Mouse (Mus musculus) hindbrain, embryonic 14.5 days (tissue): ENCODE data around the gene Il17rd. TPM values are rescaled to one million over a fixed set of nuclear protein-coding genes. Genes with fewer than 3 reads are reported as not detected.
A peak's percentile ranks its signal among the peaks of the same experiment; 100 is the strongest.

Source experiments
- ATAC-seq: fragments of 200-750 bp; cut with Nextera tagmentation; 2 replicates; pipeline ENCODE4 v1.8.0; 2017; ENCODE audit warnings: moderate number of reproducible peaks, mild to moderate bottlenecking, moderate TSS enrichment, moderate library complexity; ENCODE audit not compliant: low FRiP score
- DNase-seq: peaks from one replicate; pipeline ENCODE4 v3.0.0-alpha.2; 2015; ENCODE audit warnings: low spot score
- H3K27ac ChIP-seq: fragments of 300-500 bp; sonication (generic); 2 replicates; pipeline ENCODE4 v1.5.1; 2014; ENCODE audit warnings: mild to moderate bottlenecking, moderate library complexity
- H3K27me3 ChIP-seq: fragments of 300-500 bp; sonication (generic); 2 replicates; pipeline ENCODE4 v1.6.1; 2014; ENCODE audit warnings: mild to moderate bottlenecking, low read length, mixed read lengths; ENCODE audit not compliant: control insufficient read depth, insufficient read depth
- H3K36me3 ChIP-seq: fragments of 300-500 bp; sonication (generic); replicated peaks from 2 replicates; pipeline ENCODE4 v1.6.1; 2014; ENCODE audit not compliant: control insufficient read depth, insufficient read depth
- H3K4me1 ChIP-seq: fragments of 300-500 bp; sonication (generic); replicated peaks from 2 replicates; pipeline ENCODE4 v1.6.1; 2014; ENCODE audit warnings: antibody characterized with exemption, low read length, mixed read lengths; ENCODE audit not compliant: control insufficient read depth, insufficient read depth
- H3K4me2 ChIP-seq: fragments of 300-500 bp; sonication (generic); replicated peaks from 2 replicates; pipeline ENCODE4 v1.6.1; 2014; ENCODE audit warnings: mild to moderate bottlenecking, moderate library complexity
- H3K4me3 ChIP-seq: fragments of 300-500 bp; sonication (generic); replicated peaks from 2 replicates; pipeline ENCODE4 v1.5.1; 2014; ENCODE audit warnings: mild to moderate bottlenecking, low read length
- H3K9ac ChIP-seq: fragments of 300-500 bp; sonication (generic); 2 replicates; pipeline ENCODE4 v1.6.1; 2014
- H3K9me3 ChIP-seq: fragments of 300-500 bp; sonication (generic); 2 replicates; pipeline ENCODE4 v1.6.1; 2016; ENCODE audit warnings: low read length; ENCODE audit not compliant: control insufficient read depth
- WGBS: fragments of 180-500 bp; shearing (Covaris S2); extraction: QIAGEN DNeasy Blood & Tissue Kit; methylation state at CpG from one replicate; pipeline ENCODE4 v1.1.7; 2014; 5-methylcytosine and 5-hydroxymethylcytosine counted together
- polyA plus RNA-seq: library from polyadenylated mRNA; unstranded; fragments of >200 nt; fragmentation: Nextera tagmentation; extraction: Ambion mirVana; gene quantifications from 2 replicates; pipeline ENCODE4 v1.2.1, GENCODE M21; 2014

Gene Il17rd
- polyA plus RNA-seq, 1 experiment from 2014 or later, result 2.8 TPM

DNA sequence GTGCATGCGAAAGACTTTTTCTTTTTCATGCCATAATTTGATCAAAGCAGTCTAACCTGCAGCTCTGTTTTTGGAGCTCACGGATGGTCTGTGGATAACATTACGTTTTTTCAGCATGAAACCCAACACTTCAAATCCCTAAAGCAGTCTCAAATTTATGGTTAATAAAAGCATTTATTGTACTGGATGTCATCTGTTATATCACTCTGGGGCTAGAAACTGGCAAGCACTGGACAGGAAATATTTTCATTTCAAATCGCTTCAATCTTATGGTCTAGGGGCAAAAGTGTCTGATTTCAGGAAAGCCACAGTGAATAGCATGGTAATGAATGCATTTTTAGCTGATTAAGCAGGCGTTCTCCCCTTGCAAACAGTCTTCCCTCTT, 12.8 kb downstream of the Il17rd start:
- no peaks in the 10 kb centered on the region for H3K27me3 ChIP-seq
- DNase-seq, result no peak
- peaks cover 28% of the 10 kb centered on the region for H3K4me1 ChIP-seq
- peak overlapping the region; percentile 36; the same call in 1 of the 2 replicates for H3K4me2 ChIP-seq
- H3K4me3 ChIP-seq, result no peak overlapping the region
- H3K9ac ChIP-seq, result no peak overlapping the region
- no peaks in the 10 kb centered on the region for H3K36me3 ChIP-seq
- WGBS, result 38% methylated on average over 5 of the region's 5 CpGs
- no peak for ATAC-seq
- H3K9me3 ChIP-seq, result no peaks in the 10 kb centered on the region
- peak overlapping the region; percentile 74 for H3K27ac ChIP-seq

DNA sequence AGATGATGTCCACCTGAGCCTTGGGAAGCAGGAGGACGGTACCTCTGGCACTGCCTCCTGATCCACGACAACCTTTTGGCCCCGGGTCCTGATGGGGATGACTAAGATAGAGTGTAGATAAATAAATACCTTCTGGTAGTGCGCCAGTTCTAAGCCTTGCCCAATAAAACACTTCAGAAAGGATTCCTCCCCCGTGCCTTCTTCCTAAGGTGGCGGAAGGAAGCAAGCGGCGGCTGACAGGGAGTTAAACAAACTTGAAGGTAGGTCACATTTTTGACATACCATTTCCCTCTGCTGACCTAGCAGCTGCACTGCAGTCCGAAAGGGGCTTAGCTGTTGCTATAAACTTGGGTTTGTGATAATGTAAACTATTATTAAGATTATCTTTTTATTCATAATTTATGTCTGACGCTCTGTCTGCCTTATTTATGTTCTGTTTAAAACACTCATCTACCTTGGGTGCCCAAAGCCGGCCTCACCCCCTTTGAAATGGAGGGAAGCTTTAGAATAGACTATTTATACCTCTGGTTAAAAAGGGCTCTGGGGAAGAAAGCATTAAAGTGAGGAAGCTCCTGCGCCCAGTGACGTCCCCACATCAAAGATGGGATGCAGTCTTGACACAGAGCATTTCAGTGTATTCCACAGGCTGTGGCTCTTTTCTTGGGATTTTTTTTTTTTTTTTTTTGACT, 19.9 kb downstream of the Il17rd start:
- Histone ChIP-seq H3K27me3 (no peaks in the 10 kb centered on the region), H3K4me3 (no peak overlapping the region), H3K4me2 (no peak overlapping the region), H3K36me3 (no peaks in the 10 kb centered on the region), H3K9ac (peak overlapping the region; percentile 18; the same call in 1 of the 2 replicates), H3K9me3 (no peaks in the 10 kb centered on the region), H3K27ac (no peak overlapping the region), H3K4me1 (peaks cover 8% of the 10 kb centered on the region)
- 49% methylated on average over 13 of the region's 13 CpGs for WGBS
- ATAC-seq (no peak), DNase-seq (no peak)

DNA sequence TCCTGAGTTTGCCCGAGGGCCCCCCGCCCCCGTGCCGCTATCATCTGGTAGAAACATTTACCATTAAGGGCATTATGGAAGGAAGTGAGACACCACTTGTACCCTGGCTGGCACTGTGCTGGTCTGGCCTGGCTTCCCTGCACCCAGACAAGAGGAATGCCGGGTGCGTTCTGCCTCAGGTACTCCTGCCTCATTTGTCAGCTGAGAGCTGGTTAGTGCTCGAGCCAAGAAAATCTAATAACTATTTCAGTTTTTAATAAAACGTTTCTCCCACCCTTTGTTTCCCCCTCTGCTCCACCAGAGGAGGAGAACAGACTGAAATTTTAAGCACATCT, 20.4 kb downstream of the Il17rd start:
- H3K36me3 ChIP-seq, result no peaks in the 10 kb centered on the region
- no peaks in the 10 kb centered on the region for H3K9me3 ChIP-seq
- WGBS, result 49% methylated on average over 8 of the region's 8 CpGs
- H3K4me1 ChIP-seq, result peaks cover 8% of the 10 kb centered on the region
- no peak for ATAC-seq
- H3K9ac ChIP-seq, result peak overlapping the region; percentile 18; the same call in 1 of the 2 replicates
- H3K4me3 ChIP-seq, result no peak overlapping the region
- H3K4me2 ChIP-seq, result no peak overlapping the region
- no peaks in the 10 kb centered on the region for H3K27me3 ChIP-seq
- H3K27ac ChIP-seq, result no peak overlapping the region
- DNase-seq, result no peak

DNA sequence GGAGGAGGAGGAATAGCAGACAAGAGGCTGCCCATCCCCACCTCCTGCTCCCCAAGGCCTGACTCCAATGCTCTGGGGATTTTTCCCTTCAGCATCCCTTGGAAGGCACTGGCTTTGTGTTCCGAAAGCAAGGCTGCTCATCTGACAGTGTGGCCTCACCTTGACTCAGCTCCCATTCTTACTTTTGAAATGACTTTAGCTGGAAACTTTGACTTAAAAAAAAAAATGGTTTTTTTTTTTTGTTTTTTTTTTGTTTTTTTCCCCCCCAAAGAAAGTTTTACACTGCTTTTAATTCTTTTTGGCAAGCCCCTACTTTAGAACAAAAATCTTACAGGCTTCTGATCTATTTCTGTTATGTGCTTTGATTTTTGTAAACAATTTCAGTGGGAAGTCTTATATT, 24.6 kb downstream of the Il17rd start:
- H3K36me3 ChIP-seq, result no peaks in the 10 kb centered on the region
- H3K27me3 ChIP-seq, result no peaks in the 10 kb centered on the region
- WGBS, result 87% methylated on average over 1 of the region's 1 CpGs
- no peak overlapping the region for H3K9ac ChIP-seq
- DNase-seq (no peak), ATAC-seq (no peak)
- H3K27ac ChIP-seq, result no peak overlapping the region
- H3K4me3 ChIP-seq, result no peak overlapping the region
- peaks cover 24% of the 10 kb centered on the region for H3K4me1 ChIP-seq
- H3K9me3 ChIP-seq, result no peaks in the 10 kb centered on the region
- H3K4me2 ChIP-seq, result no peak overlapping the region

DNA sequence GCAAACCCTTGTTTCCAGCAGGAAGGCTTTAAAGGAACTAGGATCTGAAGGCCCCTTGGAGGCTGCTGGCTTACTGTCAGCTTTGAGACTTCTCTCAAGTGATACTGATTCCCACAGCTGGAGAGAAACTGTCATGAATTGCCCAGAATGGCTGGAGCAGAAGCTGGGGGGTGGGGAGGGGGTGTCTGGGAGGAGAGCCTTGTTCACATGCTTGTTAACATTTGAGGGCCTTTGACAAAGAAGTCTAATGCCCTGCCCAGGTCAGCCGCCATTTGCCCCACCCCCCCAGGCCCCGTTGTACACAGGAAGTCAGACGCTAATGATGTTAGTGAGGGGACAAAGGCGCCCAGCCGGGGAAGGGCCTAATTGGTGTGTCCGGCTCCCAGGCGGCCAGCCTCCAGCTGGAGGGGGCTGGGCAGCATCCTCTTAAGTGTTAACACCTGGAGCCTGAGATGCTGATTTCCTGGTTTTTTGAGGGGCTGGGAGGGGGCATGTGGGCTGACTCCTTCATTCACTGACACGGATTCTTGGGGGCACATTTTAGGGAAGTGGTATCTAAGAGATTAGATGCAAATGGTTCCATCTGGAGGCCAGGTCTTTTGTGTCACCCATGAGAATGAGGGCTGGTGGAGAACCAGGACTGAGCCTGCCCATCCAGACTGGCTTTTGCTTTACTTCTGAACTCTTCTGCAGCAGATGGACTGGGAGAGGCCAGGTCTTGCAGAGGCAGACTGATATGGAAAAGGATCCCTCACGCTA, 27.6 kb downstream of the Il17rd start:
- H3K36me3 ChIP-seq, result no peaks in the 10 kb centered on the region
- H3K4me2 ChIP-seq, result no peak overlapping the region; the same call in 1 of the 2 replicates
- H3K4me1 ChIP-seq, result peaks cover 39% of the 10 kb centered on the region
- DNase-seq, result no peak
- H3K27me3 ChIP-seq, result no peaks in the 10 kb centered on the region
- peak; percentile 55; the same call in 1 of the 2 replicates for ATAC-seq
- WGBS, result 6% methylated on average over 9 of the region's 9 CpGs
- no peaks in the 10 kb centered on the region for H3K9me3 ChIP-seq
- H3K4me3 ChIP-seq, result no peak overlapping the region
- no peak overlapping the region for H3K9ac ChIP-seq
- no peak overlapping the region; the same call in 1 of the 2 replicates for H3K27ac ChIP-seq

DNA sequence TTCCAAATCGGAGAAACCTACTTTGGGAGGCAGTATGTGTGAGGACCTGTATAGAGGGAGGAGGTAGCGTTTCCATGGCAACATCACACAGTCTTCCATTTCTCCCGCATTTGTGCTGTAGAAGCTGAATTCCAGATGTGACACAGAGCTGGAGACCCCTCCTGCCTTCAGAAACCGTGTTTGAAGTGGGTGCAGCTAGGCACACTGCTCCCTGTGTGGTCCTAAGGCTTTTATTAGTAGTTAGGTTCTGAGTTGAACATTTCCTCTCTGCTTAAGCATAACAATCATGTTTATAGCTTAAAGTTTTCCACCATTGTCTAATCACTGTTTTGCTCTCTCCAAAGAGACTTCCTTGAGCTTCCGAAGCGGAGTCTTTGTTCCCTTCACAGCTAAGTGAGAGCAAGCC, 29.1 kb downstream of the Il17rd start:
- Histone ChIP-seq H3K4me1 (peaks cover 46% of the 10 kb centered on the region), H3K4me3 (no peak overlapping the region), H3K9me3 (no peaks in the 10 kb centered on the region), H3K36me3 (no peaks in the 10 kb centered on the region), H3K27ac (peak overlapping the region; percentile 26), H3K27me3 (no peaks in the 10 kb centered on the region), H3K9ac (peak overlapping the region; percentile 25; the same call in 1 of the 2 replicates), H3K4me2 (peak overlapping the region; percentile 5; the same call in 1 of the 2 replicates)
- ATAC-seq (peak; percentile 74; the same call in 1 of the 2 replicates), DNase-seq (peak; percentile 63)
- 17% methylated on average over 6 of the region's 6 CpGs for WGBS

DNA sequence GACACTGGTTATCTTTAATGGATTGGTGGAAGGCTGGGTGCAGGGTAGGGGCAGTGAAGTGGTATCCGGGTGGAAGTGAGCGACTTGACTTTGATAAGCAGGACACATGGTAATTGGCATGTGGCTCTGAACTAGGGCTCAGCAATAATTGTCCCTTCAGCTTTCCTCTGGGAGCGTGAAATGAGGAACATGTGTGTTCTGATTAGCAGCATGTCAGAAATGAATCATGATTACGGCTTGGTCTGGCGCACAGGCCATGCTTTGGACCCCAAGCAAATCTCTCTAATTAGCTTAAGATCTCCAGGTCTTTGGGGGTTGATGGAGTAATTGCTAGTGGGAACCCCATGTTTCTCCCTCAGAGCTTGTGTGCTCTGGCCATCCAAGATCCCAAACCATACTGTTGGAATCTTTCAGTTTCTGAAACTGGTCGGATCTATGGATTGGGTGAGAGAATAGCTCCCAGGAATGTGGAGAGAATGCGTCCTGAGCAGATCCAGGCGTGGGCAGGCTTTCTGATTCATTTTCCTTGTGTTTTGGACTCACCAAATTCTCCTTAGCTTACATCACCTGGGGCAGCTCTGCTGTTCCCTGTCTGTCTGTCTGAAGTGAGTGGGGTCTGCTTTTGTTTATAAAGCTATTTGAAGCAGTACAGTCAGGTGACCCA, 30.8 kb downstream of the Il17rd start:
- DNase-seq, result no peak
- H3K4me1 ChIP-seq, result peaks cover 55% of the 10 kb centered on the region

DNA sequence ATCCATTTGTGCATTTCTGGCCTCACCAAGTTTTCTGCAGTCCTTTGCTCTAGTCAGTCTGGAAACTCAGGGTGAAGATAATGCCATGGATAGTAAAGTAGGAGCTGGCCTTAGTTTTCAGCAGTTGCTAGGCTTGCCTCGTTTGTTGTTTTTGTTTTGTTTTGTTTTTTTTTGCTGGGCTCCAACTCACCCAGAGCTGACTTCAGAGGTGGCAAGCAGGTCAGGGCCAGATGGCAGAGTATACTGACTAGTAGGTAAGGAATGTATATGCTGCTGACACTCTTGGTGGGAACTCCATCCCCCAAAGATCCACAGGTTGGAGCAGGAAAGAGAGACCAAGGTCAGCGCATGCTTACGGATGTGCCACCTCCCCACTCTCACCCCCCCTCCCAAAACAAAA, 31.4 kb downstream of the Il17rd start:
- peaks cover 57% of the 10 kb centered on the region for H3K4me1 ChIP-seq
- no peak overlapping the region for H3K4me3 ChIP-seq
- no peaks in the 10 kb centered on the region for H3K9me3 ChIP-seq
- 57% methylated on average over 3 of the region's 3 CpGs for WGBS
- H3K36me3 ChIP-seq, result no peaks in the 10 kb centered on the region
- DNase-seq (no peak), ATAC-seq (no peak)
- H3K27ac ChIP-seq, result no peak overlapping the region
- H3K9ac ChIP-seq, result no peak overlapping the region
- no peak overlapping the region for H3K4me2 ChIP-seq
- H3K27me3 ChIP-seq, result no peaks in the 10 kb centered on the region

More for the DNA sequence above, 30.8 kb downstream of the Il17rd start:
- Histone ChIP-seq H3K36me3 (no peaks in the 10 kb centered on the region), H3K4me3 (no peak overlapping the region), H3K4me2 (no peak overlapping the region), H3K9me3 (no peaks in the 10 kb centered on the region), H3K9ac (no peak overlapping the region), H3K27ac (no peak overlapping the region), H3K27me3 (no peaks in the 10 kb centered on the region)
- no peak for ATAC-seq
- 40% methylated on average over 8 of the region's 8 CpGs for WGBS

DNA sequence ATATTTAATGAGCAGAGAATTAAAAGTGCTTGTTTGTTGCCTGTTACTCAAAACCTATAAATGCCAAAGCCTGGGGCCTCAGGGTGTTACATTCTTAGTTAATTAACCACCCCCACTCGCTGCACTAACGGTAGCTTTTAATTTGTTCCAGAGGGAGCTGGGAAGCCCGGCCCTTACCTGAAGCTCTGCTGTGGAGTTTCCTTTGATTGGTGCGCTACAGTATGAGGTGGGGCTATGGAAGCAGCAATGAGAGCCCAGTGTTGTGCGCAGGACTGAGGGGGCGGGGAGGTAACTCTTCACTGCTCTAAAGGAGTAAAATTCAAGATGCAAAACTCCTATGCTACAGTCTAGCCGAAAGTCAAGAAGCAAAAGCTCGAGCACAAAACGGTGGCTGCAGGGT, 32.0 kb downstream of the Il17rd start:
- H3K27me3 ChIP-seq, result no peaks in the 10 kb centered on the region
- 28% methylated on average over 9 of the region's 9 CpGs for WGBS
- H3K36me3 ChIP-seq, result no peaks in the 10 kb centered on the region
- ATAC-seq (no peak), DNase-seq (no peak)
- H3K9me3 ChIP-seq, result no peaks in the 10 kb centered on the region
- no peak overlapping the region for H3K4me3 ChIP-seq
- H3K27ac ChIP-seq, result no peak overlapping the region
- peaks cover 62% of the 10 kb centered on the region for H3K4me1 ChIP-seq
- H3K4me2 ChIP-seq, result no peak overlapping the region
- no peak overlapping the region for H3K9ac ChIP-seq
